Mouse (Mus musculus): ENCODE measurements at regions not wholly inside any gene's neighbourhood (a gene's known extent, or its start where the extent isn't known, plus 50 kb on each side); places are given as distances from the start of the nearest gene placed in this dataset.

- Histone ChIP-seq H3K27ac (no peak overlapping the region), H3K4me3 (no peak overlapping the region)
- TF ChIP-seq CTCF (IDR thresholded peaks at IDR 0.05): no peak
- no peak for DNase-seq (ENCODE audit: extremely low spot score in 1 of 2, low spot score in 2 of 2)
- intact Hi-C loops (cut with DNase I): no loop called here
Observed at GRCm38 (mm10) chr4:58605941-58606340, 52.2 kb upstream of the Lpar1 start.
